Mouse (Mus musculus): Measurements from ENCODE around the gene Tchp. TPM values are rescaled to one million over a fixed set of nuclear protein-coding genes. Genes with fewer than 3 reads are reported as not detected.

Tchp gene
- polyA plus RNA-seq, 1 experiment from 2014 or later = 11.4 TPM

- H3K9me3 ChIP-seq = no peaks in the 10 kb centered on the region
- no peak for DNase-seq (ENCODE audit: low spot score)
- no peak overlapping the region; the same call in 1 of the 2 replicates for H3K27ac ChIP-seq
- peaks cover 7% of the 10 kb centered on the region; the same call in 1 of the 2 replicates for H3K36me3 ChIP-seq
- peaks cover 35% of the 10 kb centered on the region for H3K4me1 ChIP-seq
- peaks cover 9% of the 10 kb centered on the region; the same call in 1 of the 2 replicates for H3K27me3 ChIP-seq (ENCODE audit: insufficient read depth, poor library complexity, severe bottlenecking)
- no peak overlapping the region for H3K4me3 ChIP-seq
- 68% methylated on average over 8 of the region's 8 CpGs for WGBS
Observed at GRCm38 (mm10) chr5:114681717-114682116, 25.8 kb upstream of the Tchp start.

- WGBS = 87% methylated on average over 5 of the region's 5 CpGs
- H3K9me3 ChIP-seq = no peaks in the 10 kb centered on the region
- H3K4me3 ChIP-seq = no peak overlapping the region
- DNase-seq (ENCODE audit: low spot score) = no peak
- H3K36me3 ChIP-seq = no peaks in the 10 kb centered on the region
- H3K27ac ChIP-seq = no peak overlapping the region
- H3K4me1 ChIP-seq = peaks cover 41% of the 10 kb centered on the region
- peaks cover 15% of the 10 kb centered on the region; the same call in 1 of the 2 replicates for H3K27me3 ChIP-seq (ENCODE audit: insufficient read depth, poor library complexity, severe bottlenecking)
Observed at GRCm38 (mm10) chr5:114685986-114686385, 21.6 kb upstream of the Tchp start.

- Histone ChIP-seq H3K27ac (no peak overlapping the region), H3K4me1 (peaks cover 39% of the 10 kb centered on the region), H3K4me3 (no peak overlapping the region), H3K9me3 (no peaks in the 10 kb centered on the region), H3K36me3 (no peaks in the 10 kb centered on the region), H3K27me3 (ENCODE audit: insufficient read depth, poor library complexity, severe bottlenecking) (peaks cover 15% of the 10 kb centered on the region; the same call in 1 of the 2 replicates)
- 59% methylated on average over 7 of the region's 7 CpGs for WGBS
- no peak for DNase-seq (ENCODE audit: low spot score)
Observed at GRCm38 (mm10) chr5:114686726-114687210, 20.8 kb upstream of the Tchp start.

GRCm38 (mm10) chr5:114687901-114688300, 19.7 kb upstream of the Tchp start:
- Histone ChIP-seq H3K27ac (no peak overlapping the region), H3K36me3 (no peaks in the 10 kb centered on the region), H3K4me1 (peaks cover 39% of the 10 kb centered on the region), H3K4me3 (no peak overlapping the region), H3K27me3 (ENCODE audit: insufficient read depth, poor library complexity, severe bottlenecking) (peaks cover 17% of the 10 kb centered on the region; the same call in 1 of the 2 replicates), H3K9me3 (no peaks in the 10 kb centered on the region)
- DNase-seq (ENCODE audit: low spot score) = no peak

- Histone ChIP-seq H3K27me3 (ENCODE audit: insufficient read depth, poor library complexity, severe bottlenecking) (peaks cover 16% of the 10 kb centered on the region; the same call in 1 of the 2 replicates), H3K4me3 (no peak overlapping the region), H3K9me3 (no peaks in the 10 kb centered on the region), H3K36me3 (no peaks in the 10 kb centered on the region), H3K27ac (no peak overlapping the region), H3K4me1 (peaks cover 39% of the 10 kb centered on the region)
- no peak for DNase-seq (ENCODE audit: low spot score)
- WGBS = 87% methylated on average over 13 of the region's 13 CpGs
Observed at GRCm38 (mm10) chr5:114688703-114689102, 18.9 kb upstream of the Tchp start.

- Histone ChIP-seq H3K9me3 (no peaks in the 10 kb centered on the region), H3K27me3 (ENCODE audit: insufficient read depth, poor library complexity, severe bottlenecking) (peaks cover 18% of the 10 kb centered on the region; the same call in 1 of the 2 replicates), H3K36me3 (no peaks in the 10 kb centered on the region), H3K4me1 (peaks cover 31% of the 10 kb centered on the region), H3K4me3 (peak overlapping the region; percentile 91), H3K27ac (peak overlapping the region; percentile 91; the same call in 1 of the 2 replicates)
- 18% methylated on average over 16 of the region's 16 CpGs for WGBS
- no peak for DNase-seq (ENCODE audit: low spot score)
Observed at GRCm38 (mm10) chr5:114689700-114690366, 17.7 kb upstream of the Tchp start.

- 3% methylated on average over 75 of the region's 75 CpGs for WGBS
- Histone ChIP-seq H3K36me3 (no peaks in the 10 kb centered on the region), H3K9me3 (no peaks in the 10 kb centered on the region), H3K4me3 (peak within 1 kb of the TSS; percentile 91), H3K27me3 (ENCODE audit: insufficient read depth, poor library complexity, severe bottlenecking) (peaks cover 18% of the 10 kb centered on the region; the same call in 1 of the 2 replicates), H3K4me1 (peaks cover 29% of the 10 kb centered on the region), H3K27ac (peak within 1 kb of the TSS; percentile 91)
- peak; percentile 95 for DNase-seq (ENCODE audit: low spot score)
Observed at GRCm38 (mm10) chr5:114690633-114691567, 16.7 kb upstream of the Tchp start, which contains the start of gene Gltp. TSS of gene Gltp (minus strand) at chr5:114690984.

- DNase-seq (ENCODE audit: low spot score) = no peak
Observed at GRCm38 (mm10) chr5:114695775-114696174, 11.8 kb upstream of the Tchp start.

GRCm38 (mm10) chr5:114696939-114697338, 10.6 kb upstream of the Tchp start:
- Histone ChIP-seq H3K27ac (no peak overlapping the region), H3K27me3 (ENCODE audit: insufficient read depth, poor library complexity, severe bottlenecking) (peaks cover 12% of the 10 kb centered on the region; the same call in 1 of the 2 replicates), H3K36me3 (no peaks in the 10 kb centered on the region), H3K9me3 (no peaks in the 10 kb centered on the region), H3K4me3 (no peak overlapping the region), H3K4me1 (0 out of 2 replicates have a peak, but pooled peaks cover 3% of the 10 kb centered on the region)
- DNase-seq (ENCODE audit: low spot score) = no peak
- 73% methylated on average over 17 of the region's 17 CpGs for WGBS

More at GRCm38 (mm10) chr5:114695775-114696174, 11.8 kb upstream of the Tchp start:
- no peak overlapping the region for H3K4me3 ChIP-seq
- H3K27ac ChIP-seq = no peak overlapping the region
- no peaks in the 10 kb centered on the region for H3K36me3 ChIP-seq
- 68% methylated on average over 5 of the region's 5 CpGs for WGBS
- peaks cover 8% of the 10 kb centered on the region for H3K4me1 ChIP-seq
- H3K9me3 ChIP-seq = no peaks in the 10 kb centered on the region
- H3K27me3 ChIP-seq (ENCODE audit: insufficient read depth, poor library complexity, severe bottlenecking) = peaks cover 12% of the 10 kb centered on the region; the same call in 1 of the 2 replicates

- Histone ChIP-seq H3K4me1 (0 out of 2 replicates have a peak, but pooled peaks cover 6% of the 10 kb centered on the region), H3K9me3 (no peaks in the 10 kb centered on the region), H3K27me3 (ENCODE audit: insufficient read depth, poor library complexity, severe bottlenecking) (peaks cover 8% of the 10 kb centered on the region; the same call in 1 of the 2 replicates), H3K4me3 (no peak overlapping the region), H3K27ac (no peak overlapping the region), H3K36me3 (no peaks in the 10 kb centered on the region)
- WGBS = 88% methylated on average over 19 of the region's 19 CpGs
- DNase-seq (ENCODE audit: low spot score) = no peak
Observed at GRCm38 (mm10) chr5:114698044-114698746, 9.4 kb upstream of the Tchp start.

GRCm38 (mm10) chr5:114699015-114699414, 8.5 kb upstream of the Tchp start:
- H3K4me1 ChIP-seq = 0 out of 2 replicates have a peak, but pooled peaks cover 6% of the 10 kb centered on the region
- H3K27ac ChIP-seq = no peak overlapping the region
- peaks cover 7% of the 10 kb centered on the region; the same call in 1 of the 2 replicates for H3K27me3 ChIP-seq (ENCODE audit: insufficient read depth, poor library complexity, severe bottlenecking)
- DNase-seq (ENCODE audit: low spot score) = no peak
- H3K9me3 ChIP-seq = no peaks in the 10 kb centered on the region
- no peak overlapping the region for H3K4me3 ChIP-seq
- WGBS = 56% methylated on average over 7 of the region's 7 CpGs
- H3K36me3 ChIP-seq = no peaks in the 10 kb centered on the region
